Mouse (Mus musculus) olfactory bulb, adult 2 months (tissue): ENCODE results near the gene Mto1. TPM values are rescaled to one million over a fixed set of nuclear protein-coding genes. Genes with fewer than 3 reads are reported as not detected.

Experiments used
- H3K27ac ChIP-seq: fragments of 200-500 bp; 2 replicates; pipeline ENCODE4 v1.5.1; 2012; ENCODE audit warnings: low read depth, low read length; ENCODE audit not compliant: insufficient read depth
- H3K4me1 ChIP-seq: fragments of 200-500 bp; 2 replicates; pipeline ENCODE4 v1.6.1; 2012; ENCODE audit warnings: low read length; ENCODE audit not compliant: control insufficient read depth, insufficient read depth
- H3K4me3 ChIP-seq: fragments of 200-500 bp; 2 replicates; pipeline ENCODE4 v1.5.1; 2012; ENCODE audit warnings: mild to moderate bottlenecking, low read depth, low read length, moderate library complexity; ENCODE audit not compliant: insufficient read depth
- CTCF ChIP-seq: fragments of 200-500 bp; IDR thresholded peaks from 2 replicates; pipeline ENCODE4 v1.5.1; 2012; ENCODE audit warnings: low read depth, mild to moderate bottlenecking, low read length, moderate library complexity; ENCODE audit not compliant: insufficient read depth
- POLR2A ChIP-seq: fragments of 200-500 bp; IDR thresholded peaks from 2 replicates; pipeline ENCODE4 v1.6.1; 2012; ENCODE audit warnings: mild to moderate bottlenecking, low read depth, low read length, moderate library complexity; ENCODE audit not compliant: insufficient read depth
- WGBS: fragments of 180-500 bp; shearing (Covaris S2); methylation state at CpG from one replicate; pipeline ENCODE4 v1.1.7; 2018; 5-methylcytosine and 5-hydroxymethylcytosine counted together
- polyA plus RNA-seq: library from polyadenylated mRNA; stranded (reverse); fragments of >200 nt; gene quantifications from 2 replicates; pipeline ENCODE4 v1.2.4, GENCODE M21; 2012; ENCODE audit warnings: low replicate concordance; ENCODE audit not compliant: missing spikeins, insufficient read depth, insufficient read length

The Mto1 gene
- polyA plus RNA-seq, 1 experiment = not detected

GRCm38 (mm10) chr9:78500386-78500785 is 52.4 kb downstream of the Mto1 start:
- WGBS = 88% methylated on average over 3 of the region's 3 CpGs
- H3K27ac ChIP-seq = no peak overlapping the region
- no peak for TF ChIP-seq POLR2A
- TF ChIP-seq CTCF = no peak
- H3K4me3 ChIP-seq = no peak overlapping the region
- H3K4me1 ChIP-seq = no peaks in the 10 kb centered on the region

GRCm38 (mm10) chr9:78501284-78501683 is 53.3 kb downstream of the Mto1 start:
- TF ChIP-seq POLR2A (no peak), CTCF (no peak)
- no peak overlapping the region for H3K27ac ChIP-seq
- 58% methylated on average over 4 of the region's 4 CpGs for WGBS
- no peak overlapping the region for H3K4me3 ChIP-seq
- no peaks in the 10 kb centered on the region for H3K4me1 ChIP-seq

DNA sequence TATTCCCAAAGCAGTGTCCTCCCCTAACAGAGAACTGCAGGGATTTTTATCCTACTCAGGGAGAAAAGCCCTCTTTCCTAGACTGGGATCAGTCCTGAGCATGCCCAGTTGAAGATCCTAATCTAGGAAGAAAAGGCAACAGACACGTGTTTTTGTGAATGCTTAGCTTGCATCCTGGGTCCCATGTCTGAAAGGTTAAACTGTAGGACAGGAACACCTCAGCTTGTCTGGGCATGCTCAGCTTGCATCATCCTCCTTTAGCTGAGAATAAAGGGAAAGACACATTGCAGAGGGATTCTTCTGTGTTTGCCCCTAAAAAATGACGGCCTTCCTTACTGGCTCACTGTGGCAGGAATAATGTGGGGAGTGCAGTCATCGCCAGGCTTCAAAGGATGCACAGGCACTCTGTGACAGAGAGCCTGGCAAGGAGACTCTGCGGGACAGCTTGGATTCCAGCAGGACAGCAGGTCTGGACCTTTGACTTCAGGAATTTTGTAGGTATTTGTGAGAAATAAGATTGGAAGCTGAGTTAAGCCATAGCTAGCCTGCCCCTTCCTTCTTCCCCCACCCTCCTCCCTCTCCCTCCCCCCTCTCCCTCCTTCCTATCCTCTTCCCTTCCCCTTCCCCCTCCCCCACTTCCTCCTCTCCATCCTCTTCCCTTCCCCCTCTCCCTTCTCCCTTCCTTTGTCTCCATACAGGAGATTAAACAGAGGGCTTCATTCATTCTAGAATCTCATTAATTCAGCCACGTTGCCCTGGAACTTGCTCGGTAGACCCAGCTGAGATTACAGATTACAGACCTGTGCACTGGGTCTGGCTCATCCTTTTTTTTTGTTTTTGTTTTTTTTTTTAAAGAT is 55.4 kb downstream of the Mto1 start:
- WGBS = 21% methylated on average over 6 of the region's 6 CpGs
- no peak for TF ChIP-seq POLR2A
- TF ChIP-seq CTCF = no peak
- Histone ChIP-seq H3K4me1 (no peaks in the 10 kb centered on the region), H3K27ac (no peak overlapping the region), H3K4me3 (no peak overlapping the region)

DNA sequence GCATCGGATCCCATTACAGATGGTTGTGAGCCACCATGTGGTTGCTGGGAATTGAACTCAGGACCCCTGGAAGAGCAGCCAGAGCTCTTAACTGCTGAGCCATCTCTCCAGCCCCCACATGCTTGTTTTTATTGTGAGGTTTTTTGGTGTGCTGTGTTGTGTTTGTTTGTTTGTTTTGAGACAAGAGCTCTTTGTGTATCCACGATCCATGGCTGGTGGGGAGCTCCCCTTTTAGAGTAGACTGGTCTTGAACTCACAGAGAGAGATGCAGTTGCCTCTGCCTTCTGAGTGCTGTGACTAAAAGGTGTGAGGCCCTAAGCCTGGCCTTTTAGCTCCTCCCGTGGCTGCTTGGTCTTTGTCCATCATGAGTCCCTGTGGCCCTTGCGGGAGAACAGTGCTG is 56.1 kb downstream of the Mto1 start:
- H3K27ac ChIP-seq = no peak overlapping the region
- H3K4me3 ChIP-seq = no peak overlapping the region

DNA sequence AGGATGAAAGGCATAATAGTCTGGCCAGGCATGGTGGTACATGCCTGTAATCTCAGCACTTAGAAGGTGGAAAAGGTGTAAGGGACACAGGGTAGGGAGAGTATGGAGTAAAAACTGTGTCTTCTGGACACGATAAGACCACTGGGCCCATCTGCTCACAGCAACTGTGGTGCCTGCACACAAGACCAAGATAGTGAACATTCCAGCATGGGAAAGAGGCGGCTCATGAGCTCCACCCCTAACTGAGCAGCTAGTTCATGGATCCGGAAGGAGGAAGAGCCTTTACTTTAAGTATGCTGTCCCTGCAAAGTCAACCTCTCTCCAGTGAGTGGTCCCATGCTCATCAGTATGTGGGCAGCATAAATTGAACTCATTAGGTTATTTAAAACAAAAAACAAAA is 56.7 kb downstream of the Mto1 start:
- no peak overlapping the region for H3K27ac ChIP-seq
- H3K4me1 ChIP-seq = no peaks in the 10 kb centered on the region
- WGBS = 79% methylated on average over 3 of the region's 3 CpGs
- TF ChIP-seq CTCF (no peak), POLR2A (no peak)
- no peak overlapping the region for H3K4me3 ChIP-seq

More for the DNA sequence above, 56.1 kb downstream of the Mto1 start:
- H3K4me1 ChIP-seq = no peaks in the 10 kb centered on the region
- TF ChIP-seq CTCF (no peak), POLR2A (no peak)
- WGBS = 68% methylated on average over 4 of the region's 4 CpGs

DNA sequence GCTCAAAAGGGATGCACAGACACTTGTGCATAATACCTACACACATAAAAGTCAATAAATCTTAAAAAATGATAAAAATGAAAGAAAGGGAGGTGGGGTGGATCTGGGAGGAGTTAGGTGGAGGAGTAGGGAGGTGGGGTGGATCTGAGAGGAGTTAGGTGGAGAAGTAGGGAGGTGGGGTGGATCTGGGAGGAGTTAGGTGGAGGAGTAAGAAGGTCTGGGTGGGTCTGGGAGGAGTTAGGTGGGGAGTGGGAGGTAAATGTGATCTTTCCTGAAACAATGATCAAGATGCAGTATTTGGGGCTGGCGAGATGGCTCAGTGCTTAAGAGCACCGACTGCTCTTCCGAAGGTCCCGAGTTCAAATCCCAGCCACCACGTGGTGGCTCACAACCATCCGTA is 57.2 kb downstream of the Mto1 start:
- H3K4me1 ChIP-seq = no peaks in the 10 kb centered on the region
- no peak overlapping the region for H3K4me3 ChIP-seq
- no peak for TF ChIP-seq POLR2A
- TF ChIP-seq CTCF = no peak
- WGBS = 94% methylated on average over 6 of the region's 6 CpGs
- H3K27ac ChIP-seq = no peak overlapping the region

GRCm38 (mm10) chr9:78506002-78506721 is 58.2 kb downstream of the Mto1 start:
- Histone ChIP-seq H3K4me3 (no peak overlapping the region), H3K4me1 (no peaks in the 10 kb centered on the region), H3K27ac (no peak overlapping the region)
- TF ChIP-seq POLR2A (no peak), CTCF (no peak)
- WGBS = 90% methylated on average over 11 of the region's 11 CpGs

DNA sequence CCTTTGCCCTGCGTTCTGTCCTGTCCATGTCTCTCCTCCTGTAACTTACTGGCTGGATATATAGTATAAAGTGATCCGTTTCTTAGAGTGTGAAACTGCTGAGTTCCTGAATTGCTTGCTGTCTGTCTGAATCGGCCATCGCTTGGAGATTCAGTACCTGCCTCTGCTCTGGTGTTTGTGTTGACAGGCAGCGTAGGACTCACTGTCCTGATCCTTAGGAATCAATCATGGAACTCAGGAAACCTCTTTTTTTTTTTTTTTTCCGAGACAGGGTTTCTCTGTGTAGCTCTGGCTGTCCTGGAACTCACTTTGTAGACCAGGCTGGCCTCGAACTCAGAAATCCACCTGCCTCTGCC is 58.7 kb downstream of the Mto1 start:
- H3K27ac ChIP-seq = no peak overlapping the region
- no peak for TF ChIP-seq POLR2A
- no peak for TF ChIP-seq CTCF
- H3K4me1 ChIP-seq = no peaks in the 10 kb centered on the region
- no peak overlapping the region for H3K4me3 ChIP-seq
- WGBS = 90% methylated on average over 7 of the region's 7 CpGs

DNA sequence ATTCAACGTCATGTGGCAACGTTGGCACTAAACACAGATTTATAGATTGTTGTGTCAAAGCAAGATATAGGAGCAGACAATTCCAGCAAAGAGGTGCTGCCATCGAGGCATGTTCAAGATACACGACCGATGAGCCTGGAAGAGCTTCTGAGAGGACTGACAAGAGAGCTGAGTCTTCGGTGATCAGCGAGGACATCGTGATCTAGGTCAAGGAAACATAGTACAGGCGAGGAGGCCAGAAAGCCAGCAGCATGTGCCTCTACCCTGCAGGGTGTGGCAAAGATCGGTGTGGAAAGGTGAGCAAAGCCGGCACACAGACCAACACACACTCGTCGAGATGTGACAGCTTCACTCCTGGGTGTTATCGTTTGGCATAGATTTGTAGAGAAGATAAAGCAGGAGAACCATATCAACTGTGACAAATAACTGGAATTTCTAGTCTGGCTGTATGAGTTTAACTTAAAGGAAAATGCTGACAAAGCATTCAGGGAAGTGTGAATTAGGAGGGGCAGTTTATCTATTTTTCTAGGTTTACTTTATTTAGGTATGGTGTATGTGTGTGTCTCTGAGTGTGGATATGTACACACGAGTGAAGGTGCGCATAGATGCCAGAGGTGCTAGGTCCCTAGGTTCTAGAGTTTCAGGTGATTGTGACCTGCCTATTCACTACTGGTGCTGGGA is 60.2 kb downstream of the Mto1 start:
- no peak overlapping the region for H3K4me3 ChIP-seq
- no peaks in the 10 kb centered on the region for H3K4me1 ChIP-seq
- H3K27ac ChIP-seq = no peak overlapping the region
- TF ChIP-seq CTCF (no peak), POLR2A (no peak)
- WGBS = 91% methylated on average over 16 of the region's 16 CpGs
